In genomic region chr15:97138265-97138664, GRCm38 (mm10) we compare ENCODE assay signal across 27 mouse cellular contexts.
DNase-seq lines count a peak whose midpoint lies in the region; ATAC-seq and TF ChIP-seq lines count a peak whose summit lies in the region.
"Had no signal": no experiment of that assay in that cellular context is flagged by ENCODE, and none has a peak within 500 bp of the region (broad histone marks: within the 10 kb centered on the region; RNA-seq: fewer than 3 reads in every experiment).

No protein-coding gene starts in this region.

- TF ChIP-seq EP300 in heart, adult 2 months (IDR thresholded peaks at IDR 0.05; ENCODE audit: insufficient read depth, low read depth, low read length) = no peak

- TF ChIP-seq POLR2A in heart, adult 2 months (IDR thresholded peaks at IDR 0.05; ENCODE audit: insufficient read depth, low read depth, low read length) = no peak
- TF ChIP-seq POLR2A in myocyte (IDR thresholded peaks at IDR 0.05; ENCODE audit: insufficient read length, low read depth) = no peak

- H3K27ac ChIP-seq in heart, adult 2 months = no peak overlapping the region
- H3K27ac ChIP-seq: embryonic facial prominence, embryonic 12.5 days; embryonic facial prominence, embryonic 15.5 days; hindbrain, embryonic 10.5 days; hindbrain, embryonic 13.5 days; intestine, embryonic 15.5 days had no signal

- no peaks in the 10 kb centered on the region for H3K27me3 ChIP-seq in heart, adult 2 months (ENCODE audit: control insufficient read depth, insufficient read depth, low read length)
- H3K27me3 ChIP-seq in C2C12 (ENCODE audit: control insufficient read depth, insufficient read depth, insufficient read length) = no peaks in the 10 kb centered on the region
- no peaks in the 10 kb centered on the region for H3K27me3 ChIP-seq in myocyte (ENCODE audit: control insufficient read depth, insufficient read depth, insufficient read length)
- H3K27me3 ChIP-seq: embryonic facial prominence, embryonic 12.5 days; embryonic facial prominence, embryonic 15.5 days; hindbrain, embryonic 13.5 days; intestine, embryonic 15.5 days had no signal

- peak; percentile 28 for DNase-seq in heart, adult 11 months
- DNase-seq in heart, adult 2 months = no peak
- peak; percentile 56 for DNase-seq in R1 (ENCODE audit: low read depth, low spot score)
- DNase-seq in thymus, postnatal 25 days = no peak
- no peak for DNase-seq in frontal cortex, postnatal 10 days (ENCODE audit: low spot score in 2 of 2)
- DNase-seq: adrenal gland, adult 8-10 months; adrenal gland, postnatal 25 days; cerebellum, adult 11-12 months; cerebellum, adult 8-10 months; cerebellum, postnatal 10 days; forebrain, postnatal 0 days; gastrocnemius, postnatal 36 days; heart, adult 18-20 months; heart, postnatal 36 days; kidney, adult 11 months had no signal

- no peaks in the 10 kb centered on the region for H3K79me2 ChIP-seq in heart, adult 2 months (replicated peaks; ENCODE audit: control insufficient read depth, insufficient read depth, low read length)
- H3K79me2 ChIP-seq in C2C12 (ENCODE audit: control insufficient read depth, insufficient read depth) = no peaks in the 10 kb centered on the region
- H3K79me2 ChIP-seq in myocyte (ENCODE audit: control insufficient read depth, insufficient read depth) = no peaks in the 10 kb centered on the region

- H3K4me1 ChIP-seq in heart, adult 2 months (ENCODE audit: control insufficient read depth, insufficient read depth, low read length) = no peaks in the 10 kb centered on the region
- H3K4me1 ChIP-seq: embryonic facial prominence, embryonic 12.5 days; hindbrain, embryonic 10.5 days; hindbrain, embryonic 13.5 days; intestine, embryonic 15.5 days had no signal

- intact Hi-C loops in heart, adult 2 months (cut with DNase I) = no loop called here

- no peak for ATAC-seq in megakaryocyte-erythroid progenitor cell, adult 5-6 weeks (replicated peaks; ENCODE audit: low FRiP score, low TSS enrichment, poor library complexity, severe bottlenecking)
- ATAC-seq: activated CD4-positive, CD25-positive, alpha-beta regulatory T cell, adult 4 months; forebrain, embryonic 14.5 days; forebrain, postnatal 0 days; hindbrain, embryonic 16.5 days; intestine, embryonic 15.5 days had no signal

- no peaks in the 10 kb centered on the region for H3K36me3 ChIP-seq in heart, adult 2 months (ENCODE audit: control insufficient read depth, insufficient read depth, low read length)
- no peaks in the 10 kb centered on the region for H3K36me3 ChIP-seq in C2C12 (ENCODE audit: control insufficient read depth, insufficient read depth)
- no peaks in the 10 kb centered on the region for H3K36me3 ChIP-seq in myocyte (ENCODE audit: control insufficient read depth, insufficient read depth)
- H3K36me3 ChIP-seq: embryonic facial prominence, embryonic 12.5 days; embryonic facial prominence, embryonic 15.5 days; hindbrain, embryonic 10.5 days; hindbrain, embryonic 13.5 days; intestine, embryonic 15.5 days had no signal

- H3ac ChIP-seq in C2C12 (ENCODE audit: control insufficient read depth, insufficient read length, low read depth) (no peak overlapping the region), myocyte (ENCODE audit: control insufficient read depth, insufficient read length) (no peak overlapping the region)

- peak overlapping the region; percentile 43 for H3K4me2 ChIP-seq in myocyte (ENCODE audit: low read depth)
- H3K4me2 ChIP-seq: embryonic facial prominence, embryonic 12.5 days; embryonic facial prominence, embryonic 15.5 days; heart, embryonic 11.5 days; hindbrain, embryonic 13.5 days; intestine, embryonic 15.5 days had no signal

- H3K9ac ChIP-seq in heart, adult 2 months (ENCODE audit: low read depth, low read length) = no peak overlapping the region
- H3K9ac ChIP-seq: embryonic facial prominence, embryonic 12.5 days; embryonic facial prominence, embryonic 15.5 days; forebrain, postnatal 0 days; hindbrain, embryonic 13.5 days; intestine, embryonic 15.5 days had no signal

- WGBS in heart, adult 2 months = 76% methylated on average over 3 of the region's 3 CpGs

- no peaks in the 10 kb centered on the region for H3K79me3 ChIP-seq in C2C12 (ENCODE audit: low read depth)

- H3K4me3 ChIP-seq in heart, adult 2 months = no peak overlapping the region
- no peak overlapping the region for H3K4me3 ChIP-seq in C2C12 (ENCODE audit: insufficient read depth, poor library complexity, severe bottlenecking)
- H3K4me3 ChIP-seq in myocyte = no peak overlapping the region
- H3K4me3 ChIP-seq: embryonic facial prominence, embryonic 12.5 days; embryonic facial prominence, embryonic 15.5 days; hindbrain, embryonic 10.5 days; hindbrain, embryonic 13.5 days; intestine, embryonic 15.5 days had no signal

- no peak for TF ChIP-seq CTCF in heart, adult 2 months (IDR thresholded peaks at IDR 0.05)
- no peak for TF ChIP-seq CTCF in C2C12 (IDR thresholded peaks at IDR 0.05; ENCODE audit: control insufficient read depth, insufficient read depth, insufficient read length)

TF ChIP-seq in C2C12, 6 proteins besides CTCF, POLR2A, EP300 and RAD21:
- TF ChIP-seq MAX (IDR thresholded peaks at IDR 0.05) = peak; percentile 91
- TF ChIP-seq MYOD1 (IDR thresholded peaks at IDR 0.05; ENCODE audit: control insufficient read depth, insufficient read length, low read depth) = no peak
- peak; percentile 79 for TF ChIP-seq FOSL1 (IDR thresholded peaks at IDR 0.05; ENCODE audit: insufficient read depth, low read length, poor library complexity, severe bottlenecking)
- TF ChIP-seq USF1 (IDR thresholded peaks at IDR 0.05; ENCODE audit: low read depth) = no peak
- TF ChIP-seq MYOG (IDR thresholded peaks at IDR 0.05; ENCODE audit: control insufficient read depth, extremely low read depth, insufficient read length) = no peak
- TF ChIP-seq CEBPB (IDR thresholded peaks at IDR 0.05; ENCODE audit: low read depth) = peak; percentile 49

TF ChIP-seq in myocyte, 11 proteins besides CTCF, POLR2A, EP300 and RAD21:
- TF ChIP-seq TCF12 (IDR thresholded peaks at IDR 0.05; ENCODE audit: insufficient read depth, poor library complexity, severe bottlenecking) (no peak), USF1 (IDR thresholded peaks at IDR 0.05; ENCODE audit: low read depth) (no peak), MAX (IDR thresholded peaks at IDR 0.05; ENCODE audit: low read depth) (no peak), MYOG (IDR thresholded peaks at IDR 0.05; ENCODE audit: control insufficient read depth in 1 of 3, insufficient read depth in 1 of 3, insufficient read length in 2 of 3, low read depth in 2 of 3) (no peak), E2F4 (IDR thresholded peaks at IDR 0.05; ENCODE audit: insufficient read depth) (no peak)

Comparison
In these comparisons a context has a peak if more than half of its experiments do, and no peak if none do; other contexts are left out.
1. DNase-seq: peak in heart, adult 11 months (single experiment) and R1 (single experiment); none in heart, adult 2 months (0 of 2), thymus, postnatal 25 days (single experiment) and frontal cortex, postnatal 10 days (0 of 2).